Mouse (Mus musculus) bone marrow, adult 2 months (tissue): ENCODE data around the gene Grip1.

Source experiments
- CTCF ChIP-seq: fragments of 200-500 bp; IDR thresholded peaks from 2 replicates; pipeline ENCODE4 v1.5.1; 2011; ENCODE audit warnings: low read length, control low read depth; ENCODE audit not compliant: control insufficient read depth, insufficient read depth
- POLR2A ChIP-seq: fragments of 200-500 bp; IDR thresholded peaks from 2 replicates; pipeline ENCODE4 v1.6.1; 2011; ENCODE audit warnings: low read depth, mild to moderate bottlenecking, control low read depth, low read length, borderline replicate concordance; ENCODE audit not compliant: control insufficient read depth

DNA sequence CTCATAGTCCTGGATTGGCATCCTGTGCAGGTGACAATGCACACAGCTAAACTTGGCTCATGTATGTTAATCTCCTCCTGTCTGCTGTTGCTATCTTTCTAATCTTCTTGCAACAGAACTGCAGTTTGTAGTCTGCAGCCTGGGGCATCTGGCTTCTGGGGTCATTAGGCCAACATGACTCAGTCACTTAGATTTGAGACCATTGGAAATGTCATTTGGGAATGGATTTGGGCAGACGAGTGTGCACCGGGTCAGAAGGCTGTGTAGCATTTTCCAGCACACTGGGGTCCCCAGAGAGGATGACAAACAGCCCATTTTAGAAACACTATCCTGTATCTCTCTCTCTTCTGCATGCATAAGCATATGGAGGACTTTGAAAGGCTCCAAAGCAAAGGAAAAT is 268.8 kb downstream of the Grip1 start:
- TF ChIP-seq CTCF: no peak
- no peak for TF ChIP-seq POLR2A
